Mouse (Mus musculus) frontal cortex, adult (tissue): Measurements from ENCODE around the gene E4f1.
A peak's percentile ranks its signal among the peaks of the same experiment; 100 is the strongest.

Source experiments
- ATAC-seq: cut with Nextera tagmentation; 2 replicates; pipeline ENCODE4 v1.9.2; 2017; ENCODE audit warnings: mild to moderate bottlenecking, moderate library complexity, mixed read lengths; ENCODE audit not compliant: low TSS enrichment

E4f1 gene

GRCm38 (mm10) chr17:24415011-24415410 lies 55.1 kb downstream of the E4f1 start:
- no peak for ATAC-seq

- ATAC-seq: peak; percentile 73
Observed at GRCm38 (mm10) chr17:24414230-24414976, 55.7 kb downstream of the E4f1 start, which contains the start of gene Rnps1. Gene Rnps1 (plus strand): TSS chr17:24414565.

DNA sequence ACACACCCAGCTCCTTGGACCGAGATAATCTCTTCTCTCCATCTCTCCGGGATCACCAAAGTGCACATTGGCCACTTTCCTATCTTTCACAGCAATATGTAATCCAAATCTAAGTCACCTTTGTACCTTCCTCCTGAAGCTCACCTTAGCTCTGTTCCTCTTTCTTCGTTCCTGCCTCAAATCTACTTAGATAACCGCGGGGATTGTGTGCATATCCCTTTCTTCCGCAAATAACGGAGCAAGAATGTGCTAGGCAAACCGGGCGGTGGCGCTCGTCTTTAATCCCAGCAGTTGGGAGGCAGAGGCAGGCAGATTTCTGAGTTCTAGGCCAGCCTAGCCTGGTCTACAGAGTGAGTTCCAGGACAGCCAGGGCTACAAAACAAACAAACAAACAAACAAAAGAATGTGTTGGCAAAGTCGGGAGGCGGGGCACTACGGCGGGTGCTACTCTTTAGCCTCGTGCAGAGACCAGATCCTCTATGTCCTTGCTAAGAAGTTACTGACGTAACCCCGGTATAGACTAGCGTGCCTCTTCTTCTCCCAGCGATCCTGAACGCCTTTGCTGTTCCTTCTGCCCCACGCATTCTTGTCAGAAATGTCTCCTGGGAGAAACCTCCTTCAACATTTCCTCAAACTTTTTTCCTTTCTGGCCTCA lies 56.4 kb downstream of the E4f1 start:
- peak; percentile 24; the same call in 1 of the 2 replicates for ATAC-seq

GRCm38 (mm10) chr17:24407116-24407803 lies 62.9 kb downstream of the E4f1 start:
- ATAC-seq: no peak

GRCm38 (mm10) chr17:24402371-24402770 lies 67.7 kb downstream of the E4f1 start:
- peak; percentile 55; the same call in 1 of the 2 replicates for ATAC-seq

DNA sequence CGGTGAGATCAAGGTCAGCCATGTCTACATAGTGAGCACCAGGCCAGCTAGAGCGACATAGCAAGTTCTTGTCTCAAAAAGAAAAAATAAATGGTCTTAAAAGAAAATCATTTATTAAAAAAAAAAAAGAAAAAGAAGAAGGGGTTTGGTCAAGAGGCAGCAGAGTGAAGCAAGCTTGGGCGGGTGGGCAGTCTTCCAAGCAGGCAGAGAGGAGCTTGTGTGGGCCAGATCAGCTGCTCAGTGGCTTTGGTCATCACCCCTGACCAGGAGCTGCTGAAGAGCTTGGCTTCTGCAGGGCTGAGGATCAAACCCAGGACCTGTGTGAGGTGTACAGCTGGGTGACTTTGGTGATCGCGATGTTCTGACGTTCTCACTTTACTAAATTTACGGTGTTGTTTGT lies 75.7 kb downstream of the E4f1 start:
- ATAC-seq: no peak
